Mouse (Mus musculus) heart, postnatal 0 days (tissue): ENCODE data around the gene Fndc11. TPM values are rescaled to one million over a fixed set of nuclear protein-coding genes. Genes with fewer than 3 reads are reported as not detected.

Experiments used
- ATAC-seq: fragments of 200-750 bp; cut with Nextera tagmentation; 2 replicates; pipeline ENCODE4 v1.8.0; 2017; ENCODE audit warnings: low read depth, moderate number of reproducible peaks, moderate library complexity; ENCODE audit not compliant: insufficient read depth
- DNase-seq: peaks from one replicate; pipeline ENCODE4 v3.0.0-alpha.2; 2016; ENCODE audit warnings: low spot score
- H3K27ac ChIP-seq: fragments of 300-500 bp; sonication (generic); 2 replicates; pipeline ENCODE4 v1.5.1; 2014; ENCODE audit warnings: low read depth, mild to moderate bottlenecking
- H3K27me3 ChIP-seq: fragments of 300-500 bp; sonication (generic); 2 replicates; pipeline ENCODE4 v1.6.1; 2014; ENCODE audit warnings: low read length, mixed read lengths; ENCODE audit not compliant: control insufficient read depth, insufficient read depth
- H3K36me3 ChIP-seq: fragments of 300-500 bp; sonication (generic); replicated peaks from 2 replicates; pipeline ENCODE4 v1.6.1; 2014; ENCODE audit warnings: low read length, mixed read lengths; ENCODE audit not compliant: control insufficient read depth, insufficient read depth
- H3K4me1 ChIP-seq: fragments of 300-500 bp; sonication (generic); 2 replicates; pipeline ENCODE4 v1.6.1; 2014; ENCODE audit warnings: antibody characterized with exemption; ENCODE audit not compliant: control insufficient read depth, insufficient read depth
- H3K4me2 ChIP-seq: fragments of 300-500 bp; sonication (generic); 2 replicates; pipeline ENCODE4 v1.6.1; 2014; ENCODE audit warnings: low read depth, mild to moderate bottlenecking, low read length, moderate library complexity
- H3K4me3 ChIP-seq: fragments of 300-500 bp; sonication (generic); 2 replicates; pipeline ENCODE4 v1.5.1; 2014; ENCODE audit warnings: low read depth, low read length
- H3K9ac ChIP-seq: fragments of 300-500 bp; sonication (generic); replicated peaks from 2 replicates; pipeline ENCODE4 v1.6.1; 2014; ENCODE audit warnings: low read depth, low read length, mixed read lengths
- H3K9me3 ChIP-seq: fragments of 300-500 bp; sonication (generic); replicated peaks from 2 replicates; pipeline ENCODE4 v1.6.1; 2016; ENCODE audit warnings: low read length; ENCODE audit not compliant: control insufficient read depth
- CTCF ChIP-seq: IDR thresholded peaks from 2 replicates; pipeline ENCODE4 v1.5.1; 2016; ENCODE audit warnings: antibody characterized with exemption, control low read depth, low read depth
- EP300 ChIP-seq: IDR thresholded peaks from 2 replicates; pipeline ENCODE4 v1.6.1; 2016; ENCODE audit warnings: antibody characterized with exemption, low read depth
- whole genome bisulfite sequencing: fragments of 180-500 bp; shearing (Covaris S2); extraction: QIAGEN DNeasy Blood & Tissue Kit; methylation state at CpG from one replicate; pipeline ENCODE4 v1.1.7; 2014; 5-methylcytosine and 5-hydroxymethylcytosine counted together
- polyA plus RNA-seq: library from polyadenylated mRNA; unstranded; fragments of >200 nt; fragmentation: Nextera tagmentation; extraction: Ambion mirVana; gene quantifications from 2 replicates; pipeline ENCODE4 v1.2.1, GENCODE M21; 2015
- total RNA-seq: library from RNA; depleted of rRNA; stranded (reverse); fragments of >200 nt; gene quantifications from 2 replicates; pipeline ENCODE4 v1.2.3, GENCODE M21; 2014; ENCODE audit warnings: low replicate concordance

The Fndc11 gene
- total and polyA plus RNA-seq, 2 experiments from 2014 or later = not detected

DNA sequence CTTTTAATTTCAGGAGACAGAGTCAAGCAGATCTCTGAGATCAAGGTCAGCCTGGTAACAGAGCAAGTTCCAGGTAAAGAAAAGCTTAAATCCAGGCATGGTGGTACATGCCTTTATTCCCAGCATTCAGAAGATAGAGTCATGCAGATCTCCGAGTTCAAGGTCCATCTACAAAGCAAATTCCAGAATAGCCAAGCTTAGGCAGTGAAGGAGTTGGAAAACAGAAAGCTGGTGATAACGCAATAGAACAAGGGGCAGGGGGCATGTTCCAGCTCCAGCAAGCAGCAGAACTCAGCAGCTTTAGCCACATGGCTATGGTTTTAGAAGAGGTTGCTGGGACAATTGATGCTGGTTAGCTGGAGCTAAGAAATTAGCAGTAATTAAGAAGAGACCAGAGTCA is 5.2 kb downstream of the Fndc11 start:
- no peak overlapping the region for H3K27ac ChIP-seq
- DNase-seq (no peak), ATAC-seq (no peak)
- H3K27me3 ChIP-seq = 0 out of 2 replicates have a peak, but pooled peaks cover 4% of the 10 kb centered on the region
- H3K4me3 ChIP-seq = no peak overlapping the region
- peaks cover 24% of the 10 kb centered on the region; the same call in 1 of the 2 replicates for H3K36me3 ChIP-seq
- WGBS = 65% methylated on average over 2 of the region's 2 CpGs
- TF ChIP-seq CTCF (no peak), EP300 (no peak)
- H3K9ac ChIP-seq = no peak overlapping the region
- 0 out of 2 replicates have a peak, but pooled peaks cover 3% of the 10 kb centered on the region for H3K4me1 ChIP-seq
- H3K9me3 ChIP-seq = no peaks in the 10 kb centered on the region
- no peak overlapping the region for H3K4me2 ChIP-seq

DNA sequence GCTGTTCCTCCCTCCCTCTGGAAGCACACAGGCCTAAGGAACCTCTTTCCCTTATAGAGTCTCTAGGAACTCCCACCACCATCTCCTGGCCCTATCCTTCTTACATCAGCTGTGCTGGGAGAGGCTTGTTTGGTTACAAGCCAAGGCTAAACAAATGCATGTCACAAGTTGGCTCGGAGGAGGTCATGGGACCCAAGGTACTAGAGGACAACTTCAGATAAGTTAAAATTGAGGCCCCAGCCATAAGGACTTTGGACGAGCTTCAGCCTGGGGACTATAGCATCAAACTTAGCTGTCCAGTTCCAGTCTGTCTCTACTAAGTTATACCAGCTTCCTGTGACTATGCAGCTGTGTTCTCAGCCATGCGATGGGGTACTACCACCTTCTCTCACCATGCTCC is 7.3 kb downstream of the Fndc11 start:
- Histone ChIP-seq H3K9me3 (no peaks in the 10 kb centered on the region), H3K4me1 (no peaks in the 10 kb centered on the region), H3K27me3 (no peaks in the 10 kb centered on the region), H3K36me3 (peaks cover 38% of the 10 kb centered on the region), H3K9ac (no peak overlapping the region), H3K4me2 (no peak overlapping the region), H3K4me3 (no peak overlapping the region), H3K27ac (no peak overlapping the region)
- ATAC-seq (no peak), DNase-seq (no peak)
- TF ChIP-seq EP300 = no peak
- no peak for TF ChIP-seq CTCF
- 59% methylated on average over 3 of the region's 3 CpGs for WGBS

DNA sequence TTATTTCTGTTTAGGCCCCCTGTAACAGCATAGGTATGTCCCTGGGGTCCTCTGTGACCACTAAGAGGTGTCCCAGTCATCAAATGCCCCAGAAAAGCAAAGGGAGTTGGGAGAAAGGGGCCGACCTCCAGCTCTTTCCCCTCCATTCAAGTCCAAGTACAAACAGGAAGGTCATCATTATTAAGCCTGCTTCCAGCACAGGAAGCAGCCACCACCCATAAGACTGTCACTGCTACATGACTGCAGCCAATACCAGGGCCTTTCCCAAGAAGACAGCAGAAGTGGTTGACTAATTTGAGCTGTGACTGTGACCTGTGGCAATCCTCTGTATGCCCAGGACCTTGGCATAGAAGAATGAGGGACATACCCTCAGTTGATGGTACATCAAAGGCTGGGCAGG is 8.5 kb downstream of the Fndc11 start:
- DNase-seq (no peak), ATAC-seq (0 out of 2 replicates have a peak, but pooled peaks have one; percentile 30)
- H3K27ac ChIP-seq = no peak overlapping the region
- no peak overlapping the region for H3K4me2 ChIP-seq
- H3K4me1 ChIP-seq = no peaks in the 10 kb centered on the region
- 60% methylated on average over 1 of the region's 1 CpGs for WGBS
- no peaks in the 10 kb centered on the region for H3K9me3 ChIP-seq
- TF ChIP-seq CTCF (no peak), EP300 (no peak)
- H3K27me3 ChIP-seq = no peaks in the 10 kb centered on the region
- H3K9ac ChIP-seq = no peak overlapping the region
- H3K36me3 ChIP-seq = peaks cover 41% of the 10 kb centered on the region
- H3K4me3 ChIP-seq = no peak overlapping the region

DNA sequence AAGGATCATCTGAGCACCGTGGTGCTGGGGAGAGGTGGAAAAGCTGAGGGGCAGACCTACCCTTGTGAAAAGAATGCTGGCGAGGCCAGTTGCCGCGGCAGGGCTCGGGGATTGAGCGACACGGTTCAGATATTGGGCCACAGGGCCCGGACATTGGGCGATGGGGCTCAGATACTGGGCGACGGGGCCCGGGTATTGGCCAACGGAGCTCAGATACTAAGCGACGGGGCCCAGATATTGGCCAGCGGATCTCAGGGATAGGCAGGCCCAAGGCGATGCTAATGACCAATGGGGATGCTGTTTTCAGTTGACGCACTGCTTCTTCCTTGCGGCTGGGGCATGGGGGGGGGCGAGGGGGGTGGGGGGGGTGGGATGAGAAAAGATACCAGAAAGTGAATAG is 11.4 kb downstream of the Fndc11 start:
- Histone ChIP-seq H3K4me2 (no peak overlapping the region), H3K4me1 (no peaks in the 10 kb centered on the region), H3K9me3 (no peaks in the 10 kb centered on the region), H3K36me3 (peaks cover 57% of the 10 kb centered on the region), H3K27ac (no peak overlapping the region), H3K4me3 (no peak overlapping the region), H3K9ac (no peak overlapping the region), H3K27me3 (no peaks in the 10 kb centered on the region)
- DNase-seq (no peak), ATAC-seq (no peak)
- 79% methylated on average over 20 of the region's 20 CpGs for WGBS
- TF ChIP-seq CTCF (no peak), EP300 (no peak)

DNA sequence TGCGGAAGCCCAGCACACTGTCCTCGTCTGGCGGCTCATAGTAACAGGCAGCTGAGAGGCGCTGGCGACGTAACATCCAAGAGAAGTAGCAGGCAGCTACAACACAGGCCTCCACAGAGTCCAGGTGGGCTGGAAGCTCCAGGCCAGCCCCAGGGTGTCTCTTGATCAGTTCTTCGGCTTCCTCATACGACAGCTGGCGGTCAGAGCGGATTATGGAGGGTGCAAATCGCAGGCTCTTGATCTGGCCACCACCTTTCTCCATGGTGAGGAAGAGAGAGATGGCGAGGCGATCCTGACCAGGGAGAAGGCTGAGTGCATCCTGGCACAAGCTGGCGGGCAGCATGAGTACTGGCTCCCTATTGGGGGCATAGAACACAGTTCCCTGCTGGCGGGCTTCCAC is 13.6 kb downstream of the Fndc11 start:
- no peak for DNase-seq
- Histone ChIP-seq H3K4me1 (no peaks in the 10 kb centered on the region), H3K36me3 (peaks cover 67% of the 10 kb centered on the region), H3K9ac (no peak overlapping the region), H3K4me2 (no peak overlapping the region), H3K9me3 (no peaks in the 10 kb centered on the region), H3K27ac (no peak overlapping the region), H3K27me3 (no peaks in the 10 kb centered on the region), H3K4me3 (no peak overlapping the region)
- ATAC-seq = no peak
- TF ChIP-seq CTCF = no peak
- TF ChIP-seq EP300 = no peak
- WGBS = 86% methylated on average over 15 of the region's 15 CpGs

DNA sequence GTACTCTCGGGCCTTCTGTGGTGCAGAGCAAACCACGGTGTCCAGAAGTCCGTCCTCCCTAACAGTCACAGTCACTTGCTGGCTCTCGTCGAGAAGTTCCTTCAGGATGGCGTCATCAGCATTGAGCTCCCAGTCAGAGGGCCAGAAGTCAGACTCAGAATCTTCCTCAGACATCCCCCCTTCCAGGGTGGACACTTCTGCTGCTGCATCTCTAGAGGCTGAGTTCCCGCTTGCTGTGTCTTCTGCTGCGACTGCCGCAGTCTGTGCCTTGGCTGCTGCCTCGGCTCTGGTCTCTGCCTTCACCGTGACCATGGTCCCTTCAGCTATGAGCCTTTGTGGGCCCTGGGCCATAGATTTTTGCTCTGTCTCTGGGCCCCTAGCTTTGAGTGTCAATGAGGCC is 14.9 kb downstream of the Fndc11 start:
- no peak overlapping the region for H3K4me3 ChIP-seq
- no peak for ATAC-seq
- H3K36me3 ChIP-seq = peaks cover 55% of the 10 kb centered on the region
- no peaks in the 10 kb centered on the region for H3K27me3 ChIP-seq
- H3K9me3 ChIP-seq = no peaks in the 10 kb centered on the region
- TF ChIP-seq EP300 = no peak
- TF ChIP-seq CTCF = no peak
- no peak overlapping the region for H3K4me2 ChIP-seq
- WGBS = 77% methylated on average over 11 of the region's 11 CpGs
- no peak overlapping the region for H3K9ac ChIP-seq
- H3K27ac ChIP-seq = no peak overlapping the region
- DNase-seq = no peak
- no peaks in the 10 kb centered on the region for H3K4me1 ChIP-seq
